In the genomic region with DNA sequence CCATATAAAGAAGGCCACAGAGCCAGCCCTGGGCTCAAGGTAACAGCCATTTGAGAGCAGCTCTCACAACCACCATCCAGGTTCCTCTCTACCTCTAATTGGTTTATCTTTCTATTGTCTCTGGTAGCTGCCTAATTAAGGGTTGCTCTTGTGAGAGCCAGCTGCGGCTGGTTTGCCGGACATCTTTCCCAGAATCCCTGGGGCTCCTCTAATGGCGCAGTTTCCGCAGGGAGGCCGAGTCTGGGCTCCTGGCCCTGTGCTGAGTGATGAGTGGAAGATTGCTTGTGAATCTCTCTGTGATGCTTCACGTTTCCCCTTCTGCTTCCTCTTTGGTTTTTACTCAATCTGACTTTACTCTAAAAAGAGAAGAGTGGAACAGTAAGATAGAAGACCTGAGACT, we compare ENCODE assay signal across 10 mouse cellular contexts. TPM values are rescaled to one million over a fixed set of nuclear protein-coding genes. Genes with fewer than 3 reads are reported as not detected.
A peak's percentile ranks its signal among the peaks of the same experiment; 100 is the strongest.
DNase-seq lines count a peak whose midpoint lies in the region; ATAC-seq and TF ChIP-seq lines count a peak whose summit lies in the region.
"Had no signal": no experiment of that assay in that cellular context is flagged by ENCODE, and none has a peak within 500 bp of the region (broad histone marks: within the 10 kb centered on the region; RNA-seq: fewer than 3 reads in every experiment).

No protein-coding gene starts in this region.

- H3K27ac ChIP-seq in hindbrain, embryonic 11.5 days (ENCODE audit: low read depth, low read length): peak overlapping the region; percentile 43
- peak overlapping the region; percentile 67 for H3K27ac ChIP-seq in neural tube, embryonic 12.5 days
- H3K27ac ChIP-seq: stomach, embryonic 15.5 days had no signal

- no peak for TF ChIP-seq POLR2A in brain, embryonic 14.5 days (IDR thresholded peaks at IDR 0.05; ENCODE audit: borderline replicate concordance, extremely low read depth, insufficient read depth, insufficient read length, poor library complexity, severe bottlenecking)

- no peak overlapping the region for H3K4me2 ChIP-seq in hindbrain, embryonic 11.5 days (replicated peaks; ENCODE audit: low read depth, low read length)
- no peak overlapping the region for H3K4me2 ChIP-seq in neural tube, embryonic 12.5 days (replicated peaks)
- H3K4me2 ChIP-seq: stomach, embryonic 15.5 days had no signal

- intact Hi-C loops in gastrocnemius, postnatal 14 days (cut with DNase I; ENCODE audit: low total_unique reads): no loop called here

- H3K36me3 ChIP-seq in hindbrain, embryonic 11.5 days (ENCODE audit: control insufficient read depth, insufficient read depth, low read length): no peaks in the 10 kb centered on the region
- no peaks in the 10 kb centered on the region for H3K36me3 ChIP-seq in neural tube, embryonic 12.5 days
- H3K36me3 ChIP-seq: stomach, embryonic 15.5 days had no signal

- no peak for TF ChIP-seq CTCF in brain, embryonic 14.5 days (IDR thresholded peaks at IDR 0.05; ENCODE audit: borderline replicate concordance, extremely low read depth, insufficient read depth, insufficient read length)

- peaks cover 15% of the 10 kb centered on the region for H3K4me1 ChIP-seq in hindbrain, embryonic 11.5 days (replicated peaks; ENCODE audit: control insufficient read depth, insufficient read depth, low read length)
- peaks cover 40% of the 10 kb centered on the region for H3K4me1 ChIP-seq in neural tube, embryonic 12.5 days

- WGBS in hindbrain, embryonic 11.5 days: 38% methylated on average over 6 of the region's 6 CpGs
- 27% methylated on average over 6 of the region's 6 CpGs for WGBS in neural tube, embryonic 12.5 days

- no peak overlapping the region for H3K9ac ChIP-seq in hindbrain, embryonic 11.5 days (ENCODE audit: low read depth, low read length)
- H3K9ac ChIP-seq in neural tube, embryonic 12.5 days: no peak overlapping the region
- H3K9ac ChIP-seq: stomach, embryonic 15.5 days had no signal

- peak; percentile 51 for ATAC-seq in hindbrain, embryonic 11.5 days (ENCODE audit: low FRiP score)
- peak; percentile 52 for ATAC-seq in neural tube, embryonic 12.5 days (ENCODE audit: low FRiP score, low read depth)
- ATAC-seq: intestine, embryonic 16.5 days had no signal

- no peaks in the 10 kb centered on the region for H3K9me3 ChIP-seq in hindbrain, embryonic 11.5 days (ENCODE audit: control insufficient read depth, low read length)
- no peaks in the 10 kb centered on the region for H3K9me3 ChIP-seq in neural tube, embryonic 12.5 days
- H3K9me3 ChIP-seq: stomach, embryonic 15.5 days had no signal

- DNase-seq in cerebellum, adult 9-10 months: peak; percentile 18
- no peak for DNase-seq in cerebellum, adult 9-11 months
- peak; percentile 83 for DNase-seq in brain, embryonic 14.5 days (ENCODE audit: low read depth)
- DNase-seq in hindbrain, embryonic 11.5 days (ENCODE audit: low spot score): peak; percentile 43
- DNase-seq in testis, postnatal 10 days (ENCODE audit: low spot score): no peak
- no peak for DNase-seq in frontal cortex, postnatal 10 days (ENCODE audit: low spot score in 2 of 2)
- no peak for DNase-seq in gastrocnemius, postnatal 14 days

- H3K27me3 ChIP-seq in hindbrain, embryonic 11.5 days (ENCODE audit: control insufficient read depth, insufficient read depth, low read length): no peaks in the 10 kb centered on the region
- no peaks in the 10 kb centered on the region for H3K27me3 ChIP-seq in neural tube, embryonic 12.5 days (replicated peaks)
- H3K27me3 ChIP-seq: stomach, embryonic 15.5 days had no signal

- H3K4me3 ChIP-seq in hindbrain, embryonic 11.5 days (ENCODE audit: low read depth, low read length): no peak overlapping the region
- no peak overlapping the region for H3K4me3 ChIP-seq in neural tube, embryonic 12.5 days
- H3K4me3 ChIP-seq: stomach, embryonic 15.5 days had no signal

RNA-seq across cellular contexts. Expression of gene Map6, which starts 36.8 kb away (rescaled TPM):
- 122 and 188 TPM in 2 replicates for polyA plus RNA-seq in brain, embryonic 14.5 days (2012; rRNA removed)
- polyA plus RNA-seq in hindbrain, embryonic 11.5 days (2014; fragmentation: Nextera tagmentation; extraction: Ambion mirVana): 49.6 and 51.8 TPM in 2 replicates
- 86.6 and 96.9 TPM in 2 replicates for polyA plus RNA-seq in neural tube, embryonic 12.5 days (2016; fragmentation: Nextera tagmentation; extraction: Ambion mirVana)
- total RNA-seq in gastrocnemius, postnatal 14 days (2021): 1 to 10 TPM; 3.9 to 6.6 TPM

RNA-seq across cellular contexts. Expression of gene Serpinh1, which starts 49.0 kb away (rescaled TPM):
- 187 and 283 TPM in 2 replicates for polyA plus RNA-seq in brain, embryonic 14.5 days (2012; rRNA removed)
- polyA plus RNA-seq in hindbrain, embryonic 11.5 days (2014; fragmentation: Nextera tagmentation; extraction: Ambion mirVana): 245 and 269 TPM in 2 replicates
- polyA plus RNA-seq in neural tube, embryonic 12.5 days (2016; fragmentation: Nextera tagmentation; extraction: Ambion mirVana): 640 and 651 TPM in 2 replicates
- total RNA-seq in gastrocnemius, postnatal 14 days (2021): 100 to 1,000 TPM; 190 to 248 TPM

Comparison
In these comparisons a context has a peak if more than half of its experiments do, and no peak if none do; other contexts are left out.
1. DNase-seq: peak in cerebellum, adult 9-10 months (single experiment), brain, embryonic 14.5 days (single experiment) and hindbrain, embryonic 11.5 days (single experiment); none in cerebellum, adult 9-11 months (single experiment), testis, postnatal 10 days (single experiment), frontal cortex, postnatal 10 days (0 of 2) and gastrocnemius, postnatal 14 days (single experiment).